22 mouse cellular contexts compared by ENCODE assay signal in the genomic region with DNA sequence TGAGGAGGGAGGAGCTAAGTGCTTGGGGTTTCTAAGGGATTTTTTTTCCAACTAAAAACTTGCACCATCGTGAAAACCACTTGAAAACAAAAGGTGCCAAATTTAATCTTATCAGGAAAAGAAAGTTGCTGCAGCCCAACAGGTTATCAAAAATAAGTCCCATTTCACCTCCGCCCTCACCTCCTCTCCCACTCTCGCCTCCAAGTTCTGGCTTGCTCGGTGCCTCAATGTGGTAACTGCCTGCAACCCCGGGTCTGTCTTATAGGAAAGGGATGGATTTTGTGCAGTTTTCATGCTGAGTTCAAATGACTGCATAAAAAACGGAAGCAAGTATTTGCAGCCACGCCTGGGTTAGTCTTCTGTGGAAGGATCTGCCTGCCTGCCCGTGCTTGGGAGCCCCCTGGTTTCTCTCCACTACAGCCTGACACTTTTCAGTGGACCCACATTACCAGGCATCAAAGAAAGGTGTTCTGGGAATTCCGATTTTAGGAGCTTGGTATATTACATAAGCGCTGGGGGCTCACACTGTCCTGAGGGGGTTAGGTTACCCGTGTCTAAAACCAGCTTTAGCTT. TPM values are rescaled to one million over a fixed set of nuclear protein-coding genes. Genes with fewer than 3 reads are reported as not detected.
DNase-seq lines count a peak whose midpoint lies in the region; ATAC-seq and TF ChIP-seq lines count a peak whose summit lies in the region.
"Had no signal": no experiment of that assay in that cellular context is flagged by ENCODE, and none has a peak within 500 bp of the region (broad histone marks: within the 10 kb centered on the region; RNA-seq: fewer than 3 reads in every experiment).

No protein-coding gene starts in this region.

- TF ChIP-seq CTCF in stomach, postnatal 0 days (IDR thresholded peaks at IDR 0.05; ENCODE audit: low read depth) = no peak

- DNase-seq in embryonic facial prominence, embryonic 14.5 days (ENCODE audit: low spot score) = no peak
- no peak for DNase-seq in embryonic facial prominence, embryonic 10.5 days (ENCODE audit: low spot score)
- DNase-seq in lung, adult 18-20 months = no peak
- no peak for DNase-seq in stomach, postnatal 0 days (ENCODE audit: low spot score)
- DNase-seq in thymus, postnatal 0 days (ENCODE audit: low spot score) = no peak
- DNase-seq: cerebellum, adult 18-20 months; cerebellum, postnatal 25 days; gastrocnemius, postnatal 36 days; liver, postnatal 0 days; spleen, adult 18-20 months; thymus, adult 2 months had no signal

- peak overlapping the region; percentile 26 for H3K4me2 ChIP-seq in embryonic facial prominence, embryonic 14.5 days (ENCODE audit: low read depth, low read length)
- H3K4me2 ChIP-seq in heart, embryonic 16.5 days (ENCODE audit: low read depth, low read length) = peak overlapping the region; percentile 18
- no peak overlapping the region for H3K4me2 ChIP-seq in heart, embryonic 11.5 days
- H3K4me2 ChIP-seq in lung, embryonic 16.5 days (ENCODE audit: low read depth, low read length) = peak overlapping the region; percentile 22; the same call in 1 of the 2 replicates
- H3K4me2 ChIP-seq in stomach, postnatal 0 days (replicated peaks; ENCODE audit: low read depth) = peak overlapping the region; percentile 37
- H3K4me2 ChIP-seq: forebrain, embryonic 12.5 days; hindbrain, embryonic 15.5 days; intestine, embryonic 15.5 days; midbrain, embryonic 15.5 days had no signal

- H3K9ac ChIP-seq in embryonic facial prominence, embryonic 14.5 days (ENCODE audit: low read depth, low read length) = no peak overlapping the region
- no peak overlapping the region for H3K9ac ChIP-seq in heart, embryonic 16.5 days (ENCODE audit: low read length)
- no peak overlapping the region for H3K9ac ChIP-seq in heart, embryonic 11.5 days (ENCODE audit: low read depth, low read length)
- no peak overlapping the region for H3K9ac ChIP-seq in lung, embryonic 16.5 days (ENCODE audit: low read length)
- H3K9ac ChIP-seq in stomach, postnatal 0 days (ENCODE audit: low read length) = no peak overlapping the region
- H3K9ac ChIP-seq: forebrain, embryonic 12.5 days; hindbrain, embryonic 15.5 days; intestine, embryonic 15.5 days; liver, postnatal 0 days; midbrain, embryonic 15.5 days had no signal

- H3K4me3 ChIP-seq in embryonic facial prominence, embryonic 14.5 days (ENCODE audit: low read depth, low read length) = no peak overlapping the region
- no peak overlapping the region for H3K4me3 ChIP-seq in embryonic facial prominence, embryonic 10.5 days
- peak overlapping the region; percentile 4; the same call in 1 of the 2 replicates for H3K4me3 ChIP-seq in heart, embryonic 16.5 days (ENCODE audit: low read length)
- no peak overlapping the region for H3K4me3 ChIP-seq in heart, embryonic 11.5 days (ENCODE audit: low read depth, low read length)
- H3K4me3 ChIP-seq in lung, embryonic 16.5 days (ENCODE audit: low read length) = no peak overlapping the region
- no peak overlapping the region for H3K4me3 ChIP-seq in stomach, postnatal 0 days (ENCODE audit: low read depth, low read length)
- H3K4me3 ChIP-seq: forebrain, embryonic 12.5 days; hindbrain, embryonic 15.5 days; intestine, embryonic 15.5 days; megakaryocyte, embryonic 14.5 days; midbrain, embryonic 15.5 days; myocyte had no signal

- H3K4me1 ChIP-seq in embryonic facial prominence, embryonic 14.5 days (ENCODE audit: control insufficient read depth, insufficient read depth, low read length) = 0 out of 2 replicates have a peak, but pooled peaks cover 6% of the 10 kb centered on the region
- H3K4me1 ChIP-seq in embryonic facial prominence, embryonic 10.5 days = peaks cover 6% of the 10 kb centered on the region
- H3K4me1 ChIP-seq in heart, embryonic 16.5 days (ENCODE audit: control insufficient read depth, insufficient read depth, low read length) = no peaks in the 10 kb centered on the region
- H3K4me1 ChIP-seq in heart, embryonic 11.5 days (ENCODE audit: control insufficient read depth, insufficient read depth, low read length) = no peaks in the 10 kb centered on the region
- 0 out of 2 replicates have a peak, but pooled peaks cover 3% of the 10 kb centered on the region for H3K4me1 ChIP-seq in lung, embryonic 16.5 days (replicated peaks; ENCODE audit: control insufficient read depth, insufficient read depth, low read length)
- H3K4me1 ChIP-seq in stomach, postnatal 0 days (replicated peaks; ENCODE audit: control insufficient read depth, insufficient read depth) = no peaks in the 10 kb centered on the region
- H3K4me1 ChIP-seq: forebrain, embryonic 12.5 days; hindbrain, embryonic 15.5 days; intestine, embryonic 15.5 days; midbrain, embryonic 15.5 days had no signal

- no peaks in the 10 kb centered on the region for H3K36me3 ChIP-seq in embryonic facial prominence, embryonic 14.5 days (ENCODE audit: control insufficient read depth, insufficient read depth, low read length)
- H3K36me3 ChIP-seq in embryonic facial prominence, embryonic 10.5 days (replicated peaks) = no peaks in the 10 kb centered on the region
- no peaks in the 10 kb centered on the region for H3K36me3 ChIP-seq in heart, embryonic 16.5 days (ENCODE audit: control insufficient read depth, insufficient read depth)
- H3K36me3 ChIP-seq in heart, embryonic 11.5 days (ENCODE audit: control insufficient read depth, insufficient read depth, low read length) = no peaks in the 10 kb centered on the region
- H3K36me3 ChIP-seq in lung, embryonic 16.5 days (ENCODE audit: control insufficient read depth, insufficient read depth, low read length) = no peaks in the 10 kb centered on the region
- no peaks in the 10 kb centered on the region for H3K36me3 ChIP-seq in stomach, postnatal 0 days (ENCODE audit: control insufficient read depth, insufficient read depth, low read length)
- H3K36me3 ChIP-seq: forebrain, embryonic 12.5 days; G1E; hindbrain, embryonic 15.5 days; intestine, embryonic 15.5 days; midbrain, embryonic 15.5 days had no signal

- no peak for TF ChIP-seq EP300 in stomach, postnatal 0 days (optimal IDR thresholded peaks at IDR 0.05)

- WGBS in embryonic facial prominence, embryonic 14.5 days = 70% methylated on average over 11 of the region's 11 CpGs
- WGBS in embryonic facial prominence, embryonic 10.5 days = 82% methylated on average over 11 of the region's 11 CpGs
- 64% methylated on average over 11 of the region's 11 CpGs for WGBS in heart, embryonic 16.5 days
- 63% methylated on average over 11 of the region's 11 CpGs for WGBS in heart, embryonic 11.5 days (ENCODE audit: insufficient replicate concordance)
- WGBS in lung, embryonic 16.5 days = 68% methylated on average over 11 of the region's 11 CpGs
- 51% methylated on average over 11 of the region's 11 CpGs for WGBS in stomach, postnatal 0 days

- H3K27me3 ChIP-seq in embryonic facial prominence, embryonic 14.5 days (replicated peaks; ENCODE audit: control insufficient read depth, insufficient read depth, low read length) = no peaks in the 10 kb centered on the region
- H3K27me3 ChIP-seq in embryonic facial prominence, embryonic 10.5 days (replicated peaks; ENCODE audit: low read depth, poor library complexity, severe bottlenecking) = no peaks in the 10 kb centered on the region
- no peaks in the 10 kb centered on the region for H3K27me3 ChIP-seq in heart, embryonic 16.5 days (ENCODE audit: control insufficient read depth, insufficient read depth, low read length)
- no peaks in the 10 kb centered on the region; the same call in 1 of the 2 replicates for H3K27me3 ChIP-seq in heart, embryonic 11.5 days (ENCODE audit: control insufficient read depth, insufficient read depth, low read length)
- no peaks in the 10 kb centered on the region for H3K27me3 ChIP-seq in lung, embryonic 16.5 days (ENCODE audit: control insufficient read depth, insufficient read depth, low read depth, low read length)
- no peaks in the 10 kb centered on the region for H3K27me3 ChIP-seq in stomach, postnatal 0 days (ENCODE audit: control insufficient read depth, insufficient read depth, low read length)
- H3K27me3 ChIP-seq: forebrain, embryonic 12.5 days; hindbrain, embryonic 15.5 days; intestine, embryonic 15.5 days; midbrain, embryonic 15.5 days had no signal

- H3K9me3 ChIP-seq in embryonic facial prominence, embryonic 14.5 days (ENCODE audit: control insufficient read depth, low read length) = no peaks in the 10 kb centered on the region
- no peaks in the 10 kb centered on the region for H3K9me3 ChIP-seq in embryonic facial prominence, embryonic 10.5 days
- no peaks in the 10 kb centered on the region for H3K9me3 ChIP-seq in heart, embryonic 16.5 days (replicated peaks; ENCODE audit: control insufficient read depth, low read length)
- no peaks in the 10 kb centered on the region for H3K9me3 ChIP-seq in heart, embryonic 11.5 days (replicated peaks; ENCODE audit: control insufficient read depth, low read length)
- no peaks in the 10 kb centered on the region for H3K9me3 ChIP-seq in lung, embryonic 16.5 days (ENCODE audit: control insufficient read depth, low read length)
- H3K9me3 ChIP-seq in stomach, postnatal 0 days (ENCODE audit: control insufficient read depth, low read length) = no peaks in the 10 kb centered on the region
- H3K9me3 ChIP-seq: forebrain, embryonic 12.5 days; G1E; hindbrain, embryonic 15.5 days; intestine, embryonic 15.5 days; midbrain, embryonic 15.5 days had no signal

- no peak overlapping the region for H3K27ac ChIP-seq in embryonic facial prominence, embryonic 14.5 days (replicated peaks; ENCODE audit: low read depth, low read length)
- no peak overlapping the region for H3K27ac ChIP-seq in embryonic facial prominence, embryonic 10.5 days (replicated peaks)
- H3K27ac ChIP-seq in heart, embryonic 16.5 days (ENCODE audit: low read length) = no peak overlapping the region
- H3K27ac ChIP-seq in heart, embryonic 11.5 days (ENCODE audit: low read depth, low read length) = no peak overlapping the region
- no peak overlapping the region for H3K27ac ChIP-seq in lung, embryonic 16.5 days (ENCODE audit: low read length)
- no peak overlapping the region for H3K27ac ChIP-seq in stomach, postnatal 0 days (replicated peaks)
- H3K27ac ChIP-seq: forebrain, embryonic 12.5 days; hindbrain, embryonic 15.5 days; intestine, embryonic 15.5 days; midbrain, embryonic 15.5 days had no signal

- ATAC-seq in embryonic facial prominence, embryonic 14.5 days (ENCODE audit: low read depth) = 0 out of 2 replicates have a peak, but pooled peaks have one; percentile 5
- no peak for ATAC-seq in heart, embryonic 16.5 days (replicated peaks; ENCODE audit: extremely low read depth, insufficient read depth, low FRiP score)
- no peak for ATAC-seq in heart, embryonic 11.5 days (replicated peaks; ENCODE audit: insufficient number of reproducible peaks, low FRiP score, low TSS enrichment)
- ATAC-seq in lung, embryonic 16.5 days (ENCODE audit: low read depth) = no peak
- ATAC-seq in stomach, postnatal 0 days (ENCODE audit: low FRiP score, low TSS enrichment) = no peak
- ATAC-seq: CD4-positive, CD25-positive, alpha-beta regulatory T cell, adult 4 months; intestine, embryonic 15.5 days; liver, postnatal 0 days; midbrain, embryonic 15.5 days had no signal

RNA-seq across cellular contexts. Expression of a gene that starts 56.2 kb away (rescaled TPM):
- 10.2 and 13.5 TPM in 2 replicates for polyA plus RNA-seq in embryonic facial prominence, embryonic 14.5 days (2014; fragmentation: Nextera tagmentation; extraction: Ambion mirVana)
- 4.5 and 5.5 TPM in 2 replicates for polyA plus RNA-seq in embryonic facial prominence, embryonic 10.5 days (2016; fragmentation: Nextera tagmentation; extraction: Ambion mirVana)
- 1.7 and 2.8 TPM in 2 replicates for polyA plus RNA-seq in heart, embryonic 16.5 days (2015; fragmentation: Nextera tagmentation; extraction: Ambion mirVana)
- 1.8 and 1.9 TPM in 2 replicates for polyA plus RNA-seq in heart, embryonic 11.5 days (2014; fragmentation: Nextera tagmentation; extraction: Ambion mirVana)
- polyA plus RNA-seq in lung, embryonic 16.5 days (2015; fragmentation: Nextera tagmentation; extraction: Ambion mirVana) = 8.7 and 9.3 TPM in 2 replicates
- polyA plus RNA-seq in stomach, postnatal 0 days (2015; fragmentation: Nextera tagmentation; extraction: Ambion mirVana) = 0.18 and 0.21 TPM in 2 replicates
- 3.3 and 4.9 TPM in 2 replicates for polyA plus RNA-seq in thymus, postnatal 0 days (2015; fragmentation: Nextera tagmentation; extraction: Ambion mirVana)
- polyA plus RNA-seq: G1E had no signal

RNA-seq across cellular contexts. Expression of a gene that starts 56.6 kb away (rescaled TPM):
- polyA plus RNA-seq in embryonic facial prominence, embryonic 14.5 days (2014; fragmentation: Nextera tagmentation; extraction: Ambion mirVana) = 3.0 and 3.9 TPM in 2 replicates
- polyA plus RNA-seq in embryonic facial prominence, embryonic 10.5 days (2016; fragmentation: Nextera tagmentation; extraction: Ambion mirVana) = 1.9 and 2.4 TPM in 2 replicates
- polyA plus RNA-seq in heart, embryonic 16.5 days (2015; fragmentation: Nextera tagmentation; extraction: Ambion mirVana) = 2.0 and 2.7 TPM in 2 replicates
- polyA plus RNA-seq in heart, embryonic 11.5 days (2014; fragmentation: Nextera tagmentation; extraction: Ambion mirVana) = 2.1 and 2.2 TPM in 2 replicates
- 4.0 and 4.6 TPM in 2 replicates for polyA plus RNA-seq in lung, embryonic 16.5 days (2015; fragmentation: Nextera tagmentation; extraction: Ambion mirVana)
- polyA plus RNA-seq in stomach, postnatal 0 days (2015; fragmentation: Nextera tagmentation; extraction: Ambion mirVana) = 1.2 and 1.3 TPM in 2 replicates
- 1.0 and 1.1 TPM in 2 replicates for polyA plus RNA-seq in thymus, postnatal 0 days (2015; fragmentation: Nextera tagmentation; extraction: Ambion mirVana)
- polyA plus RNA-seq: G1E had no signal
